Mouse (Mus musculus) inflammation-experienced regulatory T-cells, adult 6 months (primary cell): Measurements from ENCODE around the gene 1110032A03Rik. TPM values are rescaled to one million over a fixed set of nuclear protein-coding genes. Genes with fewer than 3 reads are reported as not detected.

Source experiments
- ATAC-seq: one replicate; pipeline ENCODE4 v1.8.0; 2017
- polyA plus RNA-seq, 3 experiments: library from polyadenylated mRNA; unstranded; fragments of 100-300 nt; shearing (Covaris generic); gene quantifications; one replicate each; pipeline ENCODE4 v1.2.1; 2017

The 1110032A03Rik gene
- polyA plus RNA-seq, 3 experiments from 2014 or later, result 6.9 to 23.3 (median 16.9) TPM

GRCm38 (mm10) chr9:50729600-50729999 lies 45.7 kb downstream of the 1110032A03Rik start:
- no peak for ATAC-seq

GRCm38 (mm10) chr9:50727925-50728651 lies 47.2 kb downstream of the 1110032A03Rik start:
- peak; percentile 50 for ATAC-seq

DNA sequence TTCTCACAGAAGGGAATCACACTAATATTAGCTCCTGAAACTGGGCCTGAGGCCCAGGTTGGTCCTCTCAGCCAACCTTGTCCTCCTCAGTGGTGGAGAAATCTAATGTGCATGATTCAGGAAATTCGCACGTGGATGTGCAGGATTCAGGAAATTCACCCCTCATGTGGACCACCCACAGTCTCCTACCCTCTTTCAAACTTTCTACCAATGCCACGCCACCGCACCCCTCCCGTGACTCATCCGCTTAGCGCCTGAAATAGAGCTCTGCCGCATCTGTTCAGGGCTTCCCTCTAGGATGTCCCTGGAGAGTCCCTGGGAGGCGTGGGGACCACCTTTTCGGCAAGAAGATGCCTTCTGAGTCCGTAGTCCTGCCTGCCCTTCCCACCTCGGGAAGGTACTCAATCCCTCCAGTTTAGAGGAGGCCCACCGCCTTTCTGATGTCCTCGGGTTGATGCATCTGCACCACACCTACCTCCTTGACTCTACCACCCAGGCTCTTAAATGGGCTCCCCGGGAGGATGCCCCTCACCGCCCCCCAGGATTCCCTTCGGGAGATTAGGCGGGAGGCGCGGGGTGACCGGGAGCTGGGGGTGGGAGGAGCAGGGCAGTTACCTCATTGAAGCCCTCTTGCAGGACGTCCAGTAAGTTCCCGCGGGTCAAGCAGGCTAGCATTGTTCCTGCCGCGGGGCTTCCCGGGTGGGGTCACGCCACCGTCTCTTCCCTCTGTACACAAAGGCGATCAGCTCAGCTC lies 48.0 kb downstream of the 1110032A03Rik start:
- ATAC-seq, result no peak

- ATAC-seq, result no peak
Observed at GRCm38 (mm10) chr9:50725921-50726590, 49.3 kb downstream of the 1110032A03Rik start.

DNA sequence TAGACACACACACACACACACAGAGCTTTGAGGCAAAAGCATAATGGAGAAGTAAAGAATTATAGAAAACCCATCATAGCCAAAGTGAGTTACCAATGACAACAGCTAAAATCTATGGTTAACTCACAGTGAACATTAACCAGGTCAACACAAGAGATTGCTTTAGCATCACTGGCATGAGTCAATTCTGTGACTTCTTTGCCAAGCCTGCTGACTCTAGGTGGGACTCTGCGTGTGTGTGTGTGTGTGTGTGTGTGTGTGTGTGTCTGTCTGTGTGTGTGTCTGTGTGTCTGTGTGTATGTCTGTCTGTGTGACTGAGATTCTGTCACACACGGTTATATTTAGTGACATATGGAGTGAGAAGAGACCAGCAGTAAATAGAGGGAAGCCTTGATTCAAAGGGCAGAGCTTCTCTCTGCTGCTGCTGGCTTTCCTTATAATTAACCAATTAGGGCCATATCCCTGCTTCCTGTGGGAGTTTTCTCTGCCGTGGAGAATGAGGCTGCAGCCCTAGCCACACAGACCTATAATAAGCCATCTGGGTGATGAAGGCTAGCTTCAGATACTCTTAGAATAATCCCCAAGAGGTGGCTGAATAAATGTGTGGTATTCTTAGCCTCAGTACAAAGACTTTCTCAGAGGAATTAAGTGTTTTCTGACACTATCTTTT lies 50.5 kb downstream of the 1110032A03Rik start:
- ATAC-seq, result no peak

- ATAC-seq, result no peak
Observed at GRCm38 (mm10) chr9:50724147-50724546, 51.2 kb downstream of the 1110032A03Rik start.

- ATAC-seq, result no peak
Observed at GRCm38 (mm10) chr9:50723406-50723805, 51.9 kb downstream of the 1110032A03Rik start.

DNA sequence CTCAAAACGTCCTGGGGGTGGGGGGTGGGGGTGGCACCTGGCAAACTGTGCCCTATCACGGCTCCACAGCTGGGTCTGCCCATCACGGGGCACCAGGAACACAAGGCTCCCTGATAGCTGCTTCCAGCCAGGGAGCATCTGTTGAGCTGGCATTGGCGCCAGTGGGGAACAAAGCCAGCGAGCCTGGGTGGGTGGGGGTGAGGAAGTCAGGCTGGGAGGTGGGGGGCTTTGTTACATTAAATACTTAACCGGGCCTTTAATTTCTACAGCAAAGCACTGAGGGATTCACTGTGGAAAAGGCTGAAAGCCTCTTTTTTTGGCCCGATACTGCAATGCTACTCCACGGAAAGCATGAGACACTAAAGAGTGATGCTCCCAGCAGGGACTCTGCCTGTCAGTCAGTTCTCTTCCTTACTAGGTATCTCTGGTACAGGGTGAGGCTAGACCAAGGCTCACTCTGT lies 52.8 kb downstream of the 1110032A03Rik start:
- no peak for ATAC-seq

- no peak for ATAC-seq
Observed at GRCm38 (mm10) chr9:50721061-50721460, 54.3 kb downstream of the 1110032A03Rik start.

- no peak for ATAC-seq
Observed at GRCm38 (mm10) chr9:50718878-50719277, 56.4 kb downstream of the 1110032A03Rik start.

GRCm38 (mm10) chr9:50714188-50714587 lies 61.1 kb downstream of the 1110032A03Rik start:
- ATAC-seq, result no peak

Other genes with a start within 250 kb of the 1110032A03Rik start
- gene Pts, start 246.8 kb downstream of the 1110032A03Rik start, polyA plus RNA-seq, result 100 to 1,000 TPM in 2 of 3 experiments, 10 to 100 TPM in 1; 89.4 to 111 (median 104) TPM
- gene Il18, start 220.7 kb downstream of the 1110032A03Rik start, polyA plus RNA-seq, result 1 to 10 TPM; 6.3 to 9.2 (median 8.1) TPM
- 1 to 10 TPM in 1 of 3 experiments, under 1 TPM in 1, not detected in 1; 0.54 to 1.2 TPM for gene Bco2, start 220.3 kb downstream of the 1110032A03Rik start, polyA plus RNA-seq
- not detected for gene Tex12, start 214.2 kb downstream of the 1110032A03Rik start, polyA plus RNA-seq
- gene Sdhd, start 171.7 kb downstream of the 1110032A03Rik start, polyA plus RNA-seq, result 100 to 1,000 TPM; 142 to 204 (median 178) TPM
- gene Timm8b, start 171.6 kb downstream of the 1110032A03Rik start, polyA plus RNA-seq, result 100 to 1,000 TPM in 2 of 3 experiments, 10 to 100 TPM in 1; 91.5 to 123 (median 102) TPM
- gene Pih1d2, start 158.2 kb downstream of the 1110032A03Rik start, polyA plus RNA-seq, result under 1 TPM; 0.31 to 0.67 (median 0.58) TPM
- gene Nkapd1, start 158.1 kb downstream of the 1110032A03Rik start, polyA plus RNA-seq, result 10 to 100 TPM; 17.6 to 22.9 (median 21.0) TPM
- 10 to 100 TPM; 11.5 to 20.4 (median 18.7) TPM for gene Dlat, start 115.7 kb downstream of the 1110032A03Rik start, polyA plus RNA-seq
- 1 to 10 TPM in 2 of 3 experiments, not detected in 1; 1.4 to 1.9 TPM for gene Dixdc1, start 36.0 kb downstream of the 1110032A03Rik start, polyA plus RNA-seq
- not detected for gene 2310030G06Rik, start 29.0 kb downstream of the 1110032A03Rik start, polyA plus RNA-seq
- 1 to 10 TPM in 2 of 3 experiments, not detected in 1; 1.7 to 1.9 TPM for gene Cryab, start 24.2 kb downstream of the 1110032A03Rik start, polyA plus RNA-seq
- gene Hspb2, start 23.2 kb downstream of the 1110032A03Rik start, polyA plus RNA-seq, result not detected
- gene Fdxacb1, start 7.3 kb downstream of the 1110032A03Rik start, polyA plus RNA-seq, result 10 to 100 TPM in 2 of 3 experiments, 1 to 10 TPM in 1; 9.9 to 11.1 (median 10.3) TPM
- gene Alg9, start 501 bp downstream of the 1110032A03Rik start, polyA plus RNA-seq, result 1 to 10 TPM; 7.2 to 9.4 (median 8.8) TPM
- 10 to 100 TPM; 57.5 to 62.8 (median 59.3) TPM for gene Ppp2r1b, start 69.8 kb upstream of the 1110032A03Rik start, polyA plus RNA-seq
- gene Sik2, start 233.6 kb upstream of the 1110032A03Rik start, polyA plus RNA-seq, result 10 to 100 TPM; 14.7 to 30.3 (median 15.8) TPM